24 mouse cellular contexts compared by ENCODE assay signal in the genomic region with DNA sequence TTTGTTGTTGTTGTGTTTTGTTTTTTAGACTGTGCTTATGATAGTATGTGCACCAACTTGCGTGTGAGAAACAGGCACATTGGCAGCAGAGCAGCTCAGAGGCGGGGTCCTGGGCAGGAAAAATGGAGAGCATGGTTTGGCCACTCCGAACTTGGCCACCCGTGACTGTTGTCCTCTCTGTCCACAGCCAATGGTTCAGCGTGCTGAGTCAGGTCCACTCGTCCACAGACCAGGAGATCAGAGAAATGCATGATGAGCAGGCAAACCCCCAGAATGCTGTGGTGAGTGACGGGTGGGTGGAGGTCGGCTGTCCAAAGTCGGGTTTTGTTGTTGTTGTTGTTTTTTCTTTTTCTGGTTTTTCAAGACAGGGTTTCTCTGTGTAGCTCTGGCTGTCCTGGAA. TPM values are rescaled to one million over a fixed set of nuclear protein-coding genes. Genes with fewer than 3 reads are reported as not detected.
A peak's percentile ranks its signal among the peaks of the same experiment; 100 is the strongest.
DNase-seq lines count a peak whose midpoint lies in the region; ATAC-seq and TF ChIP-seq lines count a peak whose summit lies in the region.
"Had no signal": no experiment of that assay in that cellular context is flagged by ENCODE, and none has a peak within 500 bp of the region (broad histone marks: within the 10 kb centered on the region; RNA-seq: fewer than 3 reads in every experiment).

No protein-coding gene starts in this region.

- no peaks in the 10 kb centered on the region for H3K9me3 ChIP-seq in kidney, embryonic 15.5 days (replicated peaks)
- H3K9me3 ChIP-seq in kidney, embryonic 16.5 days (ENCODE audit: low read length) = no peaks in the 10 kb centered on the region
- H3K9me3 ChIP-seq: embryonic facial prominence, embryonic 10.5 days; embryonic facial prominence, embryonic 12.5 days; forebrain, embryonic 13.5 days; forebrain, embryonic 15.5 days had no signal

- H3K27ac ChIP-seq in kidney, adult 2 months (ENCODE audit: insufficient read depth, low read depth, low read length) = no peak overlapping the region
- no peak overlapping the region for H3K27ac ChIP-seq in kidney, embryonic 15.5 days
- H3K27ac ChIP-seq in kidney, embryonic 16.5 days (ENCODE audit: low read length) = no peak overlapping the region
- H3K27ac ChIP-seq: embryonic facial prominence, embryonic 10.5 days; embryonic facial prominence, embryonic 12.5 days; forebrain, embryonic 13.5 days; forebrain, embryonic 15.5 days had no signal

- no peak overlapping the region for H3K4me2 ChIP-seq in kidney, embryonic 15.5 days
- no peak overlapping the region for H3K4me2 ChIP-seq in kidney, embryonic 16.5 days (replicated peaks; ENCODE audit: low read depth, low read length)
- H3K4me2 ChIP-seq: embryonic facial prominence, embryonic 12.5 days; forebrain, embryonic 13.5 days; forebrain, embryonic 15.5 days had no signal

- WGBS in kidney, adult 2 months = 65% methylated on average over 9 of the region's 9 CpGs
- WGBS in kidney, embryonic 15.5 days = 96% methylated on average over 9 of the region's 9 CpGs
- WGBS in kidney, embryonic 16.5 days = 89% methylated on average over 9 of the region's 9 CpGs

- H3K36me3 ChIP-seq in kidney, adult 2 months (ENCODE audit: control insufficient read depth, insufficient read depth, low read length) = peaks cover 2% of the 10 kb centered on the region; the same call in 1 of the 2 replicates
- peaks cover 90% of the 10 kb centered on the region for H3K36me3 ChIP-seq in kidney, embryonic 15.5 days
- H3K36me3 ChIP-seq in kidney, embryonic 16.5 days (ENCODE audit: insufficient read depth, low read length) = peaks cover 66% of the 10 kb centered on the region
- H3K36me3 ChIP-seq: G1E had no signal

- no peaks in the 10 kb centered on the region for H3K27me3 ChIP-seq in kidney, adult 2 months (replicated peaks; ENCODE audit: control insufficient read depth, insufficient read depth, low read length)
- H3K27me3 ChIP-seq in kidney, embryonic 15.5 days = no peaks in the 10 kb centered on the region
- no peaks in the 10 kb centered on the region for H3K27me3 ChIP-seq in kidney, embryonic 16.5 days (ENCODE audit: insufficient read depth, low read length)
- H3K27me3 ChIP-seq: CH12.LX; embryonic facial prominence, embryonic 12.5 days; forebrain, embryonic 13.5 days; forebrain, embryonic 15.5 days; Patski had no signal

- H3K4me3 ChIP-seq in kidney, adult 2 months (ENCODE audit: insufficient read depth, low read depth, low read length) = no peak overlapping the region
- no peak overlapping the region for H3K4me3 ChIP-seq in kidney, embryonic 15.5 days (replicated peaks)
- no peak overlapping the region for H3K4me3 ChIP-seq in kidney, embryonic 16.5 days (ENCODE audit: low read length)
- H3K4me3 ChIP-seq: embryonic facial prominence, embryonic 10.5 days; embryonic facial prominence, embryonic 12.5 days; forebrain, embryonic 13.5 days; forebrain, embryonic 15.5 days had no signal

- DNase-seq in kidney, adult 2 months = peak; percentile 65
- DNase-seq in kidney, adult 11 months = no peak
- peak; percentile 49 for DNase-seq in kidney, adult 9 months
- DNase-seq in kidney, postnatal 36 days = peak; percentile 46 to 61
- DNase-seq: adrenal gland, adult 8-10 months; adrenal gland, postnatal 14 days; adrenal gland, postnatal 36 days; B cell, adult 2 months; cerebellum, adult 11-12 months; cerebellum, adult 2 months; cerebellum, adult 9-10 months; cerebellum, postnatal 10 days; cerebellum, postnatal 25 days had no signal

- ATAC-seq in kidney, embryonic 15.5 days (replicated peaks; ENCODE audit: low FRiP score) = no peak
- ATAC-seq in kidney, embryonic 16.5 days (ENCODE audit: low FRiP score, low TSS enrichment) = no peak
- ATAC-seq: activated CD4-positive, CD25-positive, alpha-beta regulatory T cell, adult 4 months; CD4-positive, CD25-positive, alpha-beta regulatory T cell, adult 4 months; forebrain, embryonic 13.5 days; forebrain, embryonic 15.5 days; Patski had no signal

- no peak for TF ChIP-seq POLR2A in kidney, adult 2 months (IDR thresholded peaks at IDR 0.05; ENCODE audit: low read depth, low read length)

- no peak for TF ChIP-seq CTCF in kidney, adult 2 months (conservative IDR thresholded peaks at IDR 0.05; ENCODE audit: insufficient read depth, insufficient read length, low read depth, low read length)

- no peak overlapping the region for H3K9ac ChIP-seq in kidney, embryonic 15.5 days
- H3K9ac ChIP-seq in kidney, embryonic 16.5 days (replicated peaks; ENCODE audit: low read length) = no peak overlapping the region
- H3K9ac ChIP-seq: embryonic facial prominence, embryonic 12.5 days; forebrain, embryonic 13.5 days; forebrain, embryonic 15.5 days had no signal

- H3K4me1 ChIP-seq in kidney, adult 2 months (ENCODE audit: control insufficient read depth, insufficient read depth, low read length) = peaks cover 5% of the 10 kb centered on the region; the same call in 1 of the 2 replicates
- peaks cover 19% of the 10 kb centered on the region for H3K4me1 ChIP-seq in kidney, embryonic 15.5 days
- no peaks in the 10 kb centered on the region for H3K4me1 ChIP-seq in kidney, embryonic 16.5 days (ENCODE audit: insufficient read depth, low read length)
- H3K4me1 ChIP-seq: forebrain, embryonic 13.5 days; forebrain, embryonic 15.5 days had no signal

RNA-seq across cellular contexts. Expression of gene Retreg1, which starts 47.5 kb away (rescaled TPM):
- 32.1 and 36.0 TPM in 2 replicates for polyA plus RNA-seq in kidney, adult 2 months (2012; rRNA removed)
- 15.9 and 16.1 TPM in 2 replicates for polyA plus RNA-seq in kidney, embryonic 15.5 days (2015; fragmentation: Nextera tagmentation; extraction: Ambion mirVana)
- 21.5 and 22.0 TPM in 2 replicates for polyA plus RNA-seq in kidney, embryonic 16.5 days (2015; fragmentation: Nextera tagmentation; extraction: Ambion mirVana)
- polyA plus RNA-seq: G1E had no signal
